In genomic region chr14:8190556-8190955, GRCm38 (mm10) we compare ENCODE assay signal across 16 mouse cellular contexts.
"Had no signal": no experiment of that assay in that cellular context is flagged by ENCODE, and none has a peak within 500 bp of the region (broad histone marks: within the 10 kb centered on the region; RNA-seq: fewer than 3 reads in every experiment).

No protein-coding gene starts in this region.

- H3K4me1 ChIP-seq: neural tube, embryonic 13.5 days; neural tube, embryonic 15.5 days; stomach, embryonic 15.5 days had no signal

- H3K9me3 ChIP-seq: neural tube, embryonic 13.5 days; neural tube, embryonic 15.5 days; stomach, embryonic 15.5 days had no signal

- H3K27me3 ChIP-seq: neural tube, embryonic 13.5 days; neural tube, embryonic 15.5 days; stomach, embryonic 15.5 days had no signal

- H3K36me3 ChIP-seq: neural tube, embryonic 13.5 days; neural tube, embryonic 15.5 days; stomach, embryonic 15.5 days had no signal

- H3K27ac ChIP-seq: neural tube, embryonic 13.5 days; neural tube, embryonic 15.5 days; stomach, embryonic 15.5 days; stomach, postnatal 0 days had no signal

- DNase-seq: retina, postnatal 1 day; right cerebral cortex, adult 18-20 months; right cerebral cortex, postnatal 14 days; right cerebral cortex, postnatal 25 days; right cerebral cortex, postnatal 4 days; spleen, adult 18-20 months; thymus, adult 18-20 months; thymus, adult 2 months; thymus, postnatal 14 days; thymus, postnatal 25 days; thymus, postnatal 36 days; thymus, postnatal 4 days had no signal

- H3K4me3 ChIP-seq: neural tube, embryonic 13.5 days; neural tube, embryonic 15.5 days; stomach, embryonic 15.5 days had no signal
